Mouse (Mus musculus) kidney, embryonic 14.5 days (tissue): ENCODE data around the gene Gm21976. TPM values are rescaled to one million over a fixed set of nuclear protein-coding genes. Genes with fewer than 3 reads are reported as not detected.
A peak's percentile ranks its signal among the peaks of the same experiment; 100 is the strongest.

Source experiments
- ATAC-seq: fragments of 200-750 bp; cut with Nextera tagmentation; 2 replicates; pipeline ENCODE4 v1.8.0; 2017; ENCODE audit warnings: moderate number of reproducible peaks, mild to moderate bottlenecking, moderate TSS enrichment, moderate library complexity; ENCODE audit not compliant: low FRiP score, low TSS enrichment
- H3K27ac ChIP-seq: fragments of 300-500 bp; sonication (generic); 2 replicates; pipeline ENCODE4 v1.5.1; 2014; ENCODE audit warnings: low read depth, mild to moderate bottlenecking, low read length, moderate library complexity, mixed read lengths
- H3K27me3 ChIP-seq: fragments of 300-500 bp; sonication (generic); 2 replicates; pipeline ENCODE4 v1.6.1; 2014; ENCODE audit warnings: mild to moderate bottlenecking, low read length; ENCODE audit not compliant: control insufficient read depth, insufficient read depth
- H3K36me3 ChIP-seq: fragments of 300-500 bp; sonication (generic); 2 replicates; pipeline ENCODE4 v1.6.1; 2014; ENCODE audit warnings: low read length, mixed read lengths; ENCODE audit not compliant: control insufficient read depth, insufficient read depth
- H3K4me1 ChIP-seq: fragments of 300-500 bp; sonication (generic); 2 replicates; pipeline ENCODE4 v1.6.1; 2014; ENCODE audit warnings: low read length, mixed read lengths; ENCODE audit not compliant: control insufficient read depth, insufficient read depth
- H3K4me2 ChIP-seq: fragments of 300-500 bp; sonication (generic); replicated peaks from 2 replicates; pipeline ENCODE4 v1.6.1; 2014; ENCODE audit warnings: low read depth, mild to moderate bottlenecking, low read length
- H3K4me3 ChIP-seq: fragments of 300-500 bp; sonication (generic); 2 replicates; pipeline ENCODE4 v1.5.1; 2014; ENCODE audit warnings: mild to moderate bottlenecking, low read length
- H3K9ac ChIP-seq: fragments of 300-500 bp; sonication (generic); 2 replicates; pipeline ENCODE4 v1.6.1; 2014; ENCODE audit warnings: low read depth, mild to moderate bottlenecking, low read length, moderate library complexity
- H3K9me3 ChIP-seq: fragments of 300-500 bp; sonication (generic); 2 replicates; pipeline ENCODE4 v1.6.1; 2016; ENCODE audit warnings: low read length; ENCODE audit not compliant: control insufficient read depth
- WGBS: fragments of 180-500 bp; shearing (Covaris S2); extraction: QIAGEN DNeasy Blood & Tissue Kit; methylation state at CpG from one replicate; pipeline ENCODE4 v1.1.7; 2014; 5-methylcytosine and 5-hydroxymethylcytosine counted together
- polyA plus RNA-seq: library from polyadenylated mRNA; unstranded; fragments of >200 nt; fragmentation: Nextera tagmentation; extraction: Ambion mirVana; gene quantifications from 2 replicates; pipeline ENCODE4 v1.2.1, GENCODE M21; 2014

Gm21976 gene
- polyA plus RNA-seq, 1 experiment from 2014 or later = not detected

DNA sequence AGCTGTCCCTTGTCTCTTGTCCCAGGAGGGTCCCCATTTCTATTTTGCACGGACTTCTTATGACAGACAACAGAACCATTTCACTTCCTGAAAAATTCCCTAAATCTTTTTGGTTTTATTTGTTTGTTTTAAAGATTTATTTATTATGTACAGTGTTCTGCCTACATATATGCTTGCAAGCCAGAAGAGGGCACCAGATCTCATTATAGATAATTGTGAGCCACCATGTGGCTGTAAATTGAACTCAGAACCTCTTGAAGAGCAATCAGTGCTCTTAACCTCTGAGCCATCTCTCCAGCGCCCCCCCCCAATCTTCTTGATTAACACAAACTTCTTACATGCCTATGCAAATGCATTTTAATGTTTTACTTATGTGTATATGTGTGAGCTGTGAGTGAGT lies 11.0 kb downstream of the Gm21976 start:
- Histone ChIP-seq H3K4me1 (no peaks in the 10 kb centered on the region), H3K27me3 (no peaks in the 10 kb centered on the region), H3K36me3 (no peaks in the 10 kb centered on the region), H3K27ac (no peak overlapping the region), H3K9ac (no peak overlapping the region), H3K9me3 (no peaks in the 10 kb centered on the region), H3K4me3 (no peak overlapping the region), H3K4me2 (no peak overlapping the region)
- ATAC-seq = no peak
- WGBS = 32% methylated on average over 2 of the region's 2 CpGs

DNA sequence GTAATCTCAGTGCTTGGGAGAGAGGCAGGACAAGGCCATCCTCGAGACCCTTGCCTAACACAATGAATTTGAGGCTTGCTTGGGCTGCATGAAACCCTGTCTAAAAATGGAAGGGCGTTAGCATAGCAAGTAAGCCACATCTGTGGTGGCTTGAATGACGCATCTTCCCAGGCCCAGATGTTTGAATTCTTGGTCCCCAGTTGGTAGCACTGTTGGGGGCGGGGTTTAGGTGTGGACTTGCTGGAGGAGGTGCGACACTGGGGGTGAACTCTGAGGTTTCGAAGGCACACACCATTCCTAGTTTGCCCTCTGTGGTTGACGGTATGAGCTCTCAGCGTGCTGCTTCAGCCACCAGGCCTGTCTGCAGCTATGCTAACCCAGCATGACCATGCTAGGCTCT lies 12.0 kb downstream of the Gm21976 start:
- no peak overlapping the region for H3K9ac ChIP-seq
- no peaks in the 10 kb centered on the region for H3K36me3 ChIP-seq
- ATAC-seq = no peak
- H3K4me3 ChIP-seq = no peak overlapping the region
- no peaks in the 10 kb centered on the region for H3K27me3 ChIP-seq
- 77% methylated on average over 8 of the region's 8 CpGs for WGBS
- H3K9me3 ChIP-seq = no peaks in the 10 kb centered on the region
- H3K4me2 ChIP-seq = no peak overlapping the region
- H3K27ac ChIP-seq = no peak overlapping the region
- H3K4me1 ChIP-seq = no peaks in the 10 kb centered on the region

DNA sequence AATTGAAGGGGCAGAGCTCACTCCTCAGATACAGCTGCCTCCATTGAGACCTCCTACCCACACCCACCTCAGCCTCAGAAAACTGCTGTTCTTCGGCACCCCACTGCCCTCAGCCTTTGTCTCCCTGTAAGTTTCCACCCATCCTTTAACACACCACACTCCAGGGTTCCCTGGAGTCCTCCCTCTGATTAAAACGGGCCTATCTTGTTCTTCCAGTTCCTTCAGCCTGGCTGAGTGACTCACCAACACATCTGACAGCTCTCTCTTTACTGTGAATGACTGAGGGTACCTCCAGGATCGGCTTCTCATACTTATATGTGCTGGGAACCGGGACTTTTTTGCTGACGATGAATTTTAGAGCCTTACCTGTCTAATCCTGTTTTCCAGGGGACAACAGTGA lies 16.4 kb downstream of the Gm21976 start:
- no peaks in the 10 kb centered on the region for H3K9me3 ChIP-seq
- no peak overlapping the region for H3K4me3 ChIP-seq
- no peaks in the 10 kb centered on the region for H3K27me3 ChIP-seq
- H3K4me1 ChIP-seq = no peaks in the 10 kb centered on the region
- no peak overlapping the region for H3K27ac ChIP-seq
- H3K4me2 ChIP-seq = no peak overlapping the region
- 50% methylated on average over 5 of the region's 5 CpGs for WGBS
- no peaks in the 10 kb centered on the region for H3K36me3 ChIP-seq
- no peak overlapping the region for H3K9ac ChIP-seq
- ATAC-seq = no peak

DNA sequence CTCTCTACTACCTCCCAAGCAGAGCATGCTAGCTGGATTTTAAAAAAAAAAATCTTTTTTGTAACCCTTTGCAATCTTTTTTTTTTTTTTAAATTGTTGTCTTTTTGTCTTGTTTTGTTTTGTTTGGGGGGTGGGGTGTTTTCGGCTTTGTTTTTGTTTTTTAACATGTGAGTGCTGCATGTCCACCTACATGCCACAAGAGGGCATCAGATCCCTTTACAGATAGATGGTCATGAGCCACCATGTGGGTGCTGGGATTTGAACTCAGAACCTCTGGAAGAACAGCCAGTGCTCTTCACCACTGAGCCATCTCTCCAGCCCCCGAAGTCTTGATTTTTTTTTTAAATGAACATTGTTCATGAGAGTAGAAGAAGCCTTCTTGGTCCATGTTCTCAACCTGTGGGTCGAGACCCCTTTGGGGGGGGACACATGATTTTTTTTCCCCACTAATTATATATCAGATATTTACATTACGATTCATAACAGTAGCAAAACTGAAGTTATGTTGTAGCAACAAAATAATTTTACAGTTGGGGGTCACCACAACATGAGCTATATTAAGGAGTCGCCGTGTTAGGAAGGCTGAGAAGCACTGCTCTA lies 18.3 kb downstream of the Gm21976 start:
- no peak overlapping the region for H3K4me2 ChIP-seq
- no peak for ATAC-seq
- WGBS = 94% methylated on average over 6 of the region's 6 CpGs
- no peaks in the 10 kb centered on the region for H3K9me3 ChIP-seq
- no peak overlapping the region for H3K27ac ChIP-seq
- H3K27me3 ChIP-seq = no peaks in the 10 kb centered on the region
- H3K9ac ChIP-seq = no peak overlapping the region
- H3K4me3 ChIP-seq = no peak overlapping the region
- H3K36me3 ChIP-seq = no peaks in the 10 kb centered on the region
- no peaks in the 10 kb centered on the region for H3K4me1 ChIP-seq

DNA sequence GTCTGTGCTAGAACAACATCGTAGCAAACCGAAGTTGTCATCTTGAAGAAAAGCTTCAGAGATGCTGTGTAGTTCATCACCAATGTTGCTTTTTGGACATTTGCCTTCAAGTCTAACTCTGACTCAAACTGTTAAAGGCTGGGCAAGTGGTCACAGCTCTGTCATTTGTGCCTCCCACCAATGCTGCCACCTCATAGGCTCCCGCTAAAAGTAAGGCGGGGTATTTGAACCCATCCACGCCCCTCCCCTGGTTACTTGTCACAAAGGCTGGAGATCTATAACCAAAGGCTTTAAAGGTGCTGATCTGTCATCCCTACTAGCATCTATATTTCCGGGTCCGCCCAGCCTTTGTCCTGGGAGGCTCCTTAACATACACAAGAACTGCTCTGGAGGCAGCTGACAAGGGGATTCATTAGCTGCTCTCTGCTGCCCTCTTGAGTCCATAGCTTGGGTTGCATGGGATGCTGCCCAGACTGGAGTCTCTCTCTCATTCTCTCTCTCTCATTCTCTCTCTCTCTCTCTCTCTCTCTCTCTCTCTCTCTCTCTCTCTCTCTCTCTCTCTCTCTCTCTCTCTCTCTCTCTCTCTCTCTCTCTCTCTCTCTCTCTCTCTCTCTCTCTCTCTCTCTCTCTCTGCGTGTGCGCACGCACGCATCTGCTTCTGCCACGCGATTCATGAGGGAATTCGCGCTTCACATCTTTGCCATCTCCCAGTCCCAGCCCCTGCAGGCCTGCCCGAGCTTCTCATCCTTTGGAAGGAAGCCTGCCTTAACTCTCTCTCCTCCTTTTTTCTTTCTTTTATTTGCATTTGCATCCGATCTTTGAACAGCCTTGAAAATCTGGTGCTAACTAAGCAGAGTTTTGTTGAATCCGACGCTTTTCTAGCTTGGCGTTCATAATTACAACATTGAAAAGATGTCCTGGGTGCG lies 19.4 kb downstream of the Gm21976 start:
- Histone ChIP-seq H3K9me3 (no peaks in the 10 kb centered on the region), H3K36me3 (no peaks in the 10 kb centered on the region), H3K4me1 (no peaks in the 10 kb centered on the region), H3K4me3 (no peak overlapping the region), H3K9ac (no peak overlapping the region), H3K27me3 (no peaks in the 10 kb centered on the region), H3K4me2 (peak overlapping the region; percentile 24; the same call in 1 of the 2 replicates), H3K27ac (no peak overlapping the region)
- 54% methylated on average over 21 of the region's 21 CpGs for WGBS
- peak; percentile 83 for ATAC-seq

DNA sequence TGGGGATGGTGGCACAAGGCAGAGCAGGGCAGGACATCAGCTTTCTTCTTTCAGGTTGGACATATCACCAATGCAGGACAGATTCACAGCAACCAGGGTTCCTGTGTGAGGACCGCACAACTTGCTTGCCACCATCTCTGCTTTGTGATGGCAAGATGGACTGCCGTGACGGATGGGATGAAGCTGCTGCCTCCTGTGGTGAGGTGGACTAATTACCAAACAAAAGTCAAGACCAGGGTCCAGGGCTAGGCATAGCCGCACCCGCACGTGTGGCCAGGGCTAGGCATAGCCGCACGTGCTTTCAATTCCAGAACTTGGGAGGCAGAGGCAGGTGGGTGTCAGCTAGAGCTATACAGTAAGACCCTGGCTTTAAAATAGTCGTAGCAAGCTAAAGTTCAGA lies 25.6 kb downstream of the Gm21976 start:
- WGBS = 94% methylated on average over 9 of the region's 9 CpGs
- Histone ChIP-seq H3K9ac (no peak overlapping the region), H3K4me2 (no peak overlapping the region), H3K4me1 (no peaks in the 10 kb centered on the region), H3K27ac (no peak overlapping the region), H3K4me3 (no peak overlapping the region), H3K9me3 (no peaks in the 10 kb centered on the region), H3K27me3 (no peaks in the 10 kb centered on the region), H3K36me3 (peaks cover 27% of the 10 kb centered on the region)
- no peak for ATAC-seq

DNA sequence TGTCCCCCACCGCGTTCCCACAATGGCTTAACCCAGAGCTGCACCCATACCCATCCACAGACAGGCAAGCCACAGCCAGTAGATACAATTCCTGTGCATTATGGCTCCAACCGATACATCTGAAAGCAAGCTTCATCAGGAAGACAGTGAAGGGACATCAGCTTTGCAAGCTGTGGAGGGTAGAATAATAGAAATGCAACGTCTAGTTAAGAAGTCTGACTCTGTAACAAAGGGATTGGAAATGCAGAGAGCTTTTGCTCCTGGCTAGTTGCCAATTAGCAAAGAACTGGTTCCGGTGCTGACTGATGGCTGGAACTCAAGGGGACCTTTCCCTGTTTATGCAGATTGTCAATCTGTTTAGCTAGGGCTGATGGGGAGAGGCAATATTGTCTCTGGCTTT lies 26.7 kb downstream of the Gm21976 start:
- Histone ChIP-seq H3K9me3 (no peaks in the 10 kb centered on the region), H3K27ac (no peak overlapping the region), H3K9ac (no peak overlapping the region), H3K4me1 (no peaks in the 10 kb centered on the region), H3K4me2 (no peak overlapping the region), H3K27me3 (no peaks in the 10 kb centered on the region), H3K4me3 (no peak overlapping the region), H3K36me3 (peaks cover 37% of the 10 kb centered on the region)
- WGBS = 49% methylated on average over 5 of the region's 5 CpGs
- ATAC-seq = no peak

DNA sequence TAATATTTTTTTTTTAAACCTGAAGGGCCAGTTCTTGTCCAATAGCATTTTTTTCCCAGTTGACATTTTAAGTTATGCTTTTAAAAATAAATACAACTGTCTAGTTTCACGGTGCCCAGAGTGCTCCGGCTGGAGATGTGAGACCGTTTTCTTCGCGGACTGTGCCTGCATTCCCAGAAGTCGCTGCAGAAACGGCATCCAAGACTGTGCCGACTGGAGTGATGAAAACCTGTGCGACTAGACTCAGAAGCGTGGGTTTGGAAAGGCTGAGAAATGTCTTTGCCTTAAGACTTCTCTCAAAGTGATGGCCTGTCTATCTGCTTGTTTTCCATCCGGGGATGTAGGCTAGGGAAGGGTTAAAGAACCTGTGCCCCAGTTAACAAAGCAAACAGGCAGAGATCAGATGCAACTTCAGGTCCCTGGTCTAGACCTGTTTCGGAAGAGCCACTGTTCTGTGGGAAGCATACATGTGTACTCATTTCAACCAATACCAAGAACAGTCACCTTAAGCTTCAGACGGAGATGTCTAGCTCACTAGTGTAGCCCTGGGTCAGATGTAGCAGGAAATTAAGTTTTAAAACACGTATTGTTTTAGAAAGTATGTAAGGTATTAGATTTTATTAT lies 27.3 kb downstream of the Gm21976 start:
- Histone ChIP-seq H3K4me3 (no peak overlapping the region), H3K36me3 (peaks cover 43% of the 10 kb centered on the region), H3K4me1 (no peaks in the 10 kb centered on the region), H3K4me2 (no peak overlapping the region), H3K9ac (no peak overlapping the region), H3K9me3 (no peaks in the 10 kb centered on the region), H3K27me3 (no peaks in the 10 kb centered on the region), H3K27ac (no peak overlapping the region)
- no peak for ATAC-seq
- 45% methylated on average over 14 of the region's 14 CpGs for WGBS

DNA sequence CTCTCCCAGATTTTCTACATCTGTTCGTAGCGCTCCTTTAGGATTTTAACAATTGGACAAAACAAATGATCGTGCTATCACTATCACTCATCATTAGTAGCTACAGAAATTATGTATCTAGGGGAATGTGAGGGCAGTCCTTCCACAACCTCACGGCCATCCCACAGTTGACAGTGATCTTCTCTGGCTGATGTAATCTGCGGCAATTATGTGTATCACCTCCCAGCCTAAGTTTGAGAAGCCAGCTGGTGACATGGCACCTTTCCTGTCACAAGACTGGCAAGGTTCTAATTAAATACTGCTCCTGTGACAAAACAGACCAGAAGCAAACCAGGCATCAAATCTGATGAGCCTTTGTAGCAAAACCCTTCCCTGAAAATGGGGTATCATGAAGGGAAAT lies 28.3 kb downstream of the Gm21976 start:
- peaks cover 52% of the 10 kb centered on the region for H3K36me3 ChIP-seq
- H3K4me2 ChIP-seq = no peak overlapping the region
- no peaks in the 10 kb centered on the region for H3K27me3 ChIP-seq
- no peak overlapping the region for H3K9ac ChIP-seq
- no peak overlapping the region for H3K4me3 ChIP-seq
- WGBS = 82% methylated on average over 5 of the region's 5 CpGs
- no peak for ATAC-seq
- H3K27ac ChIP-seq = no peak overlapping the region
- H3K9me3 ChIP-seq = no peaks in the 10 kb centered on the region
- no peaks in the 10 kb centered on the region for H3K4me1 ChIP-seq
